Mouse (Mus musculus): Measurements from ENCODE around the gene Vegfa.

GRCm38 (mm10) chr17:45999366-45999940, 32.7 kb downstream of the Vegfa start:
- TF ChIP-seq POLR2A (IDR thresholded peaks at IDR 0.05; ENCODE audit: insufficient read length, low read depth) (no peak), USF1 (IDR thresholded peaks at IDR 0.05; ENCODE audit: low read depth) (no peak), POLR2AphosphoS2 (IDR thresholded peaks at IDR 0.05; ENCODE audit: insufficient read length, low read depth) (no peak), SRF (IDR thresholded peaks at IDR 0.05; ENCODE audit: control insufficient read depth, insufficient read length, low read depth) (no peak), CEBPB (IDR thresholded peaks at IDR 0.05; ENCODE audit: insufficient read depth, poor library complexity, severe bottlenecking) (no peak), TCF3 (IDR thresholded peaks at IDR 0.05; ENCODE audit: insufficient read length, low read depth) (no peak), MAX (IDR thresholded peaks at IDR 0.05; ENCODE audit: low read depth) (no peak)

Measured in myocyte (in vitro differentiated cells).